Mouse (Mus musculus) layer of hippocampus, adult 9-10 months (tissue): ENCODE data around the gene 2310022B05Rik.

Experiments used
- DNase-seq: peaks from one replicate; pipeline ENCODE4 v3.0.0; 2022; ENCODE audit warnings: low spot score

The 2310022B05Rik gene

GRCm38 (mm10) chr8:124658415-124658814 is 4.8 kb downstream of the 2310022B05Rik start:
- DNase-seq = no peak

GRCm38 (mm10) chr8:124657961-124658360 is 5.2 kb downstream of the 2310022B05Rik start:
- no peak for DNase-seq

- DNase-seq = no peak
These were observed 9.3 kb downstream of the 2310022B05Rik start for GRCm38 (mm10) chr8:124653568-124654475.

- no peak for DNase-seq
These were observed 10.6 kb downstream of the 2310022B05Rik start for GRCm38 (mm10) chr8:124652546-124652945.

GRCm38 (mm10) chr8:124651776-124652175 is 11.4 kb downstream of the 2310022B05Rik start:
- DNase-seq = no peak

GRCm38 (mm10) chr8:124648311-124648710 is 14.9 kb downstream of the 2310022B05Rik start:
- DNase-seq = no peak

- DNase-seq = no peak
These were observed 19.4 kb downstream of the 2310022B05Rik start for GRCm38 (mm10) chr8:124643540-124644339.

GRCm38 (mm10) chr8:124641599-124641998 is 21.6 kb downstream of the 2310022B05Rik start:
- no peak for DNase-seq

GRCm38 (mm10) chr8:124635247-124635502 is 28.0 kb downstream of the 2310022B05Rik start:
- no peak for DNase-seq

GRCm38 (mm10) chr8:124634411-124635246 is 28.5 kb downstream of the 2310022B05Rik start:
- no peak for DNase-seq

GRCm38 (mm10) chr8:124633001-124633703 is 30.0 kb downstream of the 2310022B05Rik start:
- no peak for DNase-seq

- no peak for DNase-seq
These were observed 31.2 kb downstream of the 2310022B05Rik start for GRCm38 (mm10) chr8:124631966-124632365.

GRCm38 (mm10) chr8:124630891-124631290 is 32.3 kb downstream of the 2310022B05Rik start:
- DNase-seq = no peak

- no peak for DNase-seq
These were observed 32.7 kb downstream of the 2310022B05Rik start for GRCm38 (mm10) chr8:124630489-124630888.

GRCm38 (mm10) chr8:124626251-124626650 is 36.9 kb downstream of the 2310022B05Rik start:
- no peak for DNase-seq

- DNase-seq = no peak
These were observed 41.9 kb downstream of the 2310022B05Rik start for GRCm38 (mm10) chr8:124621255-124621654.

GRCm38 (mm10) chr8:124618252-124618651 is 44.9 kb downstream of the 2310022B05Rik start:
- DNase-seq = no peak

GRCm38 (mm10) chr8:124617266-124617869 is 45.8 kb downstream of the 2310022B05Rik start:
- DNase-seq = peak; percentile 77

GRCm38 (mm10) chr8:124614325-124614724 is 48.8 kb downstream of the 2310022B05Rik start:
- DNase-seq = no peak

GRCm38 (mm10) chr8:124608972-124609353 is 54.2 kb downstream of the 2310022B05Rik start:
- no peak for DNase-seq
